Mouse (Mus musculus) cortical plate, adult 2 months (tissue): ENCODE results near the gene Fzd4.

Experiments used
- CTCF ChIP-seq: fragments of 200-500 bp; IDR thresholded peaks from 2 replicates; pipeline ENCODE4 v1.5.1; 2011; ENCODE audit warnings: mild to moderate bottlenecking, control low read depth, low read length; ENCODE audit not compliant: insufficient read depth; ENCODE audit errors: extremely low read depth
- POLR2A ChIP-seq: fragments of 200-500 bp; IDR thresholded peaks from 2 replicates; pipeline ENCODE4 v1.6.1; 2011; ENCODE audit warnings: mild to moderate bottlenecking, low read length, control low read depth; ENCODE audit not compliant: insufficient read depth; ENCODE audit errors: extremely low read depth

DNA sequence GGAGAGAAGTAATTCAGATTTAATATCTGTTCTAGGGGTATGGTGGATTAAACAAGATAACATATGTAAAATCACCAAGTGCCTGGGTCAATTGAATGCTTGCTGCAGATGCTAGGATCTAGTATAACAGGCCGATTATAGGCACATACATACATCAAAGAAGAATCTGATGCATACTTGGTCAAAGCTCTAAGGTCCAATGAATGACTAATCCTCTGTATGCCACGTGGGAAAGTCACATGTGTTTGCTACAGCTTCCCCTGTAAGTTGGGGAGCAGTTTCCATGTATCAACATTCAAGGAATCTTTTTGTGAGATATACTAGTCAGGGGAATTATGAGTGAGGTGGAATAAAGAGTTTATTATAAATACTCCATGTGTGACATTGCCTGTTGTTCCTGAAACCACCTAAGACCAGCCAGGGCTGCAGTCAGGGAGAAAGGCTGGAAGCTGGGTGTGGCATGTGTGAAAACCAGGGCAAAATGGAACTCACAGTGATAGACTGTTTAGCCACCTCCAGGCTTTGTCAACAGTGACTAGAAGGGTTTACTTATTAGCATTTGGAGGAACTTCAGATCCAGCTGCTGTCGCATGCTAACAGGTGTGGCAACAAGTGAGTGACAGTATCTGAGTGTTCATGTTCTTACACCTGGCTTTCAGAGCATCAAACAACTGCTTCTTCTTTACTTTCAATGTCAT is 6.2 kb upstream of the Fzd4 start:
- TF ChIP-seq CTCF (no peak), POLR2A (no peak)
